Mouse (Mus musculus): ENCODE data around the gene Pcdh9. TPM values are rescaled to one million over a fixed set of nuclear protein-coding genes. Genes with fewer than 3 reads are reported as not detected.

Gene Pcdh9
- polyA plus RNA-seq, 1 experiment from 2014 or later = 8.3 TPM

DNA sequence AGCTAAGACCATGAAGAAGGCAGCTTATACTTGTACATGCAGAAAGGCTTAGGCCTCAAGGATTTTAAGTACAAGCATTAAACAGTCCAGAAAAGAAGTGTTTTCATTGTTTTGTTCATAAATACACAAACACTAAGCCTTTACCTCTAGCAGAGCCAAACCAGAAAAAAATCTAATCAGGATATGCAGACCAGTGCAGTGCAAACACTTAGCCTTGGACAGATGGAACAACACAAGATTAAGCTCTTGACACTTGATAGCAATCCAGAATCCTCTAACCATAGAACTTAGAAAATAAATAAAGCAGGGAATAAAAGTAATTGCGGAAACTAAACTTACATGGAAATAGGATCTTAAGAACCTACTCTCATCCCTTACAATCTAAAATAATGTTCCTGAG, 10.4 kb downstream of the Pcdh9 start:
- no peaks in the 10 kb centered on the region for H3K27me3 ChIP-seq (replicated peaks)
- H3K9ac ChIP-seq = no peak overlapping the region
- 71% methylated on average over 1 of the region's 1 CpGs for WGBS
- H3K4me3 ChIP-seq = no peak overlapping the region
- H3K9me3 ChIP-seq = no peaks in the 10 kb centered on the region
- 0 out of 2 replicates have a peak, but pooled peaks cover 3% of the 10 kb centered on the region for H3K4me1 ChIP-seq
- H3K27ac ChIP-seq (replicated peaks) = no peak overlapping the region
- no peak overlapping the region for H3K4me2 ChIP-seq
- no peak for ATAC-seq (ENCODE audit: extremely low read depth, insufficient number of reproducible peaks, low FRiP score, low TSS enrichment)
- no peaks in the 10 kb centered on the region for H3K36me3 ChIP-seq

GRCm38 (mm10) chr14:93875968-93876367, 14.5 kb downstream of the Pcdh9 start:
- Histone ChIP-seq H3K27ac (replicated peaks) (no peak overlapping the region), H3K9me3 (no peaks in the 10 kb centered on the region), H3K4me1 (no peaks in the 10 kb centered on the region), H3K27me3 (replicated peaks) (no peaks in the 10 kb centered on the region), H3K4me3 (no peak overlapping the region), H3K4me2 (no peak overlapping the region), H3K9ac (no peak overlapping the region), H3K36me3 (no peaks in the 10 kb centered on the region)
- ATAC-seq (ENCODE audit: extremely low read depth, insufficient number of reproducible peaks, low FRiP score, low TSS enrichment) = no peak
- WGBS = 83% methylated on average over 1 of the region's 1 CpGs

GRCm38 (mm10) chr14:93868211-93868610, 22.3 kb downstream of the Pcdh9 start:
- no peak overlapping the region for H3K9ac ChIP-seq
- H3K4me2 ChIP-seq = no peak overlapping the region
- no peaks in the 10 kb centered on the region for H3K36me3 ChIP-seq
- no peaks in the 10 kb centered on the region for H3K9me3 ChIP-seq
- no peak for ATAC-seq (ENCODE audit: extremely low read depth, insufficient number of reproducible peaks, low FRiP score, low TSS enrichment)
- no peak overlapping the region for H3K4me3 ChIP-seq
- H3K4me1 ChIP-seq = no peaks in the 10 kb centered on the region
- H3K27ac ChIP-seq (replicated peaks) = no peak overlapping the region
- H3K27me3 ChIP-seq (replicated peaks) = no peaks in the 10 kb centered on the region

GRCm38 (mm10) chr14:93858069-93858468, 32.4 kb downstream of the Pcdh9 start:
- H3K9me3 ChIP-seq = no peaks in the 10 kb centered on the region
- no peaks in the 10 kb centered on the region for H3K36me3 ChIP-seq
- no peaks in the 10 kb centered on the region for H3K4me1 ChIP-seq
- no peaks in the 10 kb centered on the region for H3K27me3 ChIP-seq (replicated peaks)
- ATAC-seq (ENCODE audit: extremely low read depth, insufficient number of reproducible peaks, low FRiP score, low TSS enrichment) = no peak
- no peak overlapping the region for H3K4me3 ChIP-seq
- no peak overlapping the region for H3K4me2 ChIP-seq
- H3K9ac ChIP-seq = no peak overlapping the region
- WGBS = 73% methylated on average over 3 of the region's 3 CpGs
- no peak overlapping the region for H3K27ac ChIP-seq (replicated peaks)

GRCm38 (mm10) chr14:93846091-93846677, 44.3 kb downstream of the Pcdh9 start:
- 47% methylated on average over 1 of the region's 1 CpGs for WGBS
- no peak overlapping the region for H3K9ac ChIP-seq

DNA sequence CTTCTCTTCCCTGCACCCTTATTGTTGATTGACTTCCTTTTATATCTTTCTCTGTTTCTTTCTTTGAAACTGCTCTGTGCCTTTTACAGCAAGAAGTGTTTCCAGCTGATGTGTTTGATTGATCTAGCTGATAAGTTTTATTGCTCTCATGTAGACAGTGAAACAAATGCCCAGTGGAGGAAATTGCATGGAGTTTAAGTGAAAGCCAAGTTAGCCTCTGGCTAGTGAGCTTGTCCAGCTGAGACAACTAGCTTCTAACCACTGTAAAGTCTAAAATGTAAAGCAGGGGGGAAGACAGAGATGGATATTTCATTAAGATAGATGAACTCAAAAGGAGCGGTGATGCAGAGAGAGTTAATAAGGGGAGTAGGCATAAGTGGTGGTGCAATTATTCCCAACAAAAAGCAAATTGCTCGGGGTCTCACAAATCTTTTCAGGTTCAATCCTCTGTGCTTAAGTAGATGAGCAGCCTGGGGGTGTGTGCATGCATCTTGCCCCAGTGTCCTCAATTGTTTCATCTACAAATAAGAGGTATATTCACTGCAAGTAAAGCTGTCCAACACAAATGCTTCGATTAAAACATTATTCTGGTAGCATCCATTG, 47.7 kb downstream of the Pcdh9 start:
- Histone ChIP-seq H3K4me1 (no peaks in the 10 kb centered on the region), H3K36me3 (no peaks in the 10 kb centered on the region), H3K27ac (replicated peaks) (no peak overlapping the region), H3K9ac (no peak overlapping the region), H3K4me2 (no peak overlapping the region), H3K4me3 (no peak overlapping the region), H3K9me3 (no peaks in the 10 kb centered on the region), H3K27me3 (replicated peaks) (no peaks in the 10 kb centered on the region)
- no peak for ATAC-seq (ENCODE audit: extremely low read depth, insufficient number of reproducible peaks, low FRiP score, low TSS enrichment)
- 77% methylated on average over 3 of the region's 3 CpGs for WGBS

More at GRCm38 (mm10) chr14:93846091-93846677, 44.3 kb downstream of the Pcdh9 start:
- Histone ChIP-seq H3K4me3 (no peak overlapping the region), H3K27ac (replicated peaks) (no peak overlapping the region), H3K27me3 (replicated peaks) (no peaks in the 10 kb centered on the region), H3K4me2 (no peak overlapping the region), H3K9me3 (no peaks in the 10 kb centered on the region), H3K36me3 (no peaks in the 10 kb centered on the region), H3K4me1 (no peaks in the 10 kb centered on the region)
- no peak for ATAC-seq (ENCODE audit: extremely low read depth, insufficient number of reproducible peaks, low FRiP score, low TSS enrichment)

- Histone ChIP-seq H3K4me1 (no peaks in the 10 kb centered on the region), H3K9ac (no peak overlapping the region), H3K4me3 (no peak overlapping the region), H3K27ac (replicated peaks) (no peak overlapping the region), H3K27me3 (replicated peaks) (no peaks in the 10 kb centered on the region), H3K4me2 (no peak overlapping the region), H3K9me3 (no peaks in the 10 kb centered on the region), H3K36me3 (no peaks in the 10 kb centered on the region)
- WGBS = 71% methylated on average over 6 of the region's 6 CpGs
- ATAC-seq (ENCODE audit: extremely low read depth, insufficient number of reproducible peaks, low FRiP score, low TSS enrichment) = no peak
Observed at GRCm38 (mm10) chr14:93832511-93832910, 58.0 kb downstream of the Pcdh9 start.

DNA sequence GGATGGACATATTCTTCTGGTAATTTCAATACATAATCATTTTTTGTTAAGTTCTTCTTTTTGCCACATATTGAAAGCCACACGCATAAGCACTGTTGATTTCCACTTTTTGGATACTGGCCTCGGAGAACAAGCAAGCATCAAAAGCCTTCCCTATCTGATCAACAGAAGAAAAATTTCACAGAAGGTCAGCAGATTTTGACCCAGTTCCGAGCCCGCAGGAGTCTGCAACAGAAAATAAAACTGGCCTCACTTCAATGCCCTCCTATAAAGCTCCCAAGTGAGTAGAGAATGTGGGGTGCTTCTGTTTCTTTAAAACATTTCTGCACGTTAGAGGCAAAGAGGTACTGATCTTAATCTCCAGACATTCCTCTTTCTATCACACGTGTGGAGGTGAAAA, 63.3 kb downstream of the Pcdh9 start:
- H3K4me1 ChIP-seq = no peaks in the 10 kb centered on the region
- no peaks in the 10 kb centered on the region for H3K27me3 ChIP-seq (replicated peaks)
- H3K4me3 ChIP-seq = no peak overlapping the region
- H3K4me2 ChIP-seq = no peak overlapping the region
- H3K27ac ChIP-seq (replicated peaks) = no peak overlapping the region
- no peak overlapping the region for H3K9ac ChIP-seq
- no peaks in the 10 kb centered on the region for H3K9me3 ChIP-seq
- ATAC-seq (ENCODE audit: extremely low read depth, insufficient number of reproducible peaks, low FRiP score, low TSS enrichment) = no peak
- 57% methylated on average over 6 of the region's 6 CpGs for WGBS
- H3K36me3 ChIP-seq = no peaks in the 10 kb centered on the region

DNA sequence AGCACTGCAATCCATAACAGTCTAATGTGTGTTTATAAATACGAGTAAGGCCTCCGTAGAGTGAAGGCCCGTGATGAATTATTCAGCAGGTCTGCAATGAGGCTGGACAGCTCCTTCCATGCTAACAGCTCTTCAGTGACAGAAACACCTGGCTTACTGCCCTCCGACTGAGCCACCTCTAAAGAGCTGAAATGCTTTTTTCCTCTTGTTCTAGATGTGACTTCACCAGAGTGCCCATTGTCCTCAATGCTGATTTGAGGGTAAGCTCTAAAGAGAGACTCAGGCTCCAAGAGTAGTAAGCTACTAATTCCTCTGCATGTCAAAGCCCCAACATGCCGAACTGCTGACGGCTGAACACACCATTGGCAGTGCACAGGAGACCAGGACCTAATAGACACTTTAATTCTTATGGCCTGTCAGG, 64.4 kb downstream of the Pcdh9 start:
- Histone ChIP-seq H3K4me1 (no peaks in the 10 kb centered on the region), H3K4me3 (no peak overlapping the region), H3K9ac (no peak overlapping the region), H3K27ac (replicated peaks) (no peak overlapping the region), H3K9me3 (no peaks in the 10 kb centered on the region), H3K36me3 (no peaks in the 10 kb centered on the region), H3K27me3 (replicated peaks) (no peaks in the 10 kb centered on the region), H3K4me2 (no peak overlapping the region)
- 69% methylated on average over 6 of the region's 6 CpGs for WGBS
- no peak for ATAC-seq (ENCODE audit: extremely low read depth, insufficient number of reproducible peaks, low FRiP score, low TSS enrichment)

DNA sequence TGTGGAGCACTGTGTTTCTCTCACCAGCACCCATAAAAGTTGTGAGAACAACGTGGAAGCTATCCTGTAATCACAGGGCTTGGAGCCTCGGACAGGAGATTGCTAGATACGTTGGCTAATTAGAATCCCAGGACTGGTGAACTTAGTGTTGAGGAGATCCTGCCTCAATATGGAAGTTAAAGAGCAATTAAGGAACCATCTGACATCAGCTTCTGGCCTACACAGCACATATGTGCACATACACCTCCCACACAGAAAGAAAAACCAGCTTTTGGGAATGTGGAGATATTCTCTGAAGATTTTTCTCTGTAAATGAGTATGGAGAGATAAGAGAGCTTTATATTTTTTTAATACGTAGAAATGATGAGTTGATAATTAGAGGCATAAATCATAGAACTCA, 71.6 kb downstream of the Pcdh9 start:
- no peak overlapping the region for H3K9ac ChIP-seq
- 67% methylated on average over 4 of the region's 4 CpGs for WGBS
- H3K4me2 ChIP-seq = no peak overlapping the region
- no peak overlapping the region for H3K27ac ChIP-seq (replicated peaks)
- ATAC-seq (ENCODE audit: extremely low read depth, insufficient number of reproducible peaks, low FRiP score, low TSS enrichment) = no peak
- H3K36me3 ChIP-seq = no peaks in the 10 kb centered on the region
- H3K27me3 ChIP-seq (replicated peaks) = no peaks in the 10 kb centered on the region
- H3K9me3 ChIP-seq = no peaks in the 10 kb centered on the region
- H3K4me1 ChIP-seq = no peaks in the 10 kb centered on the region
- H3K4me3 ChIP-seq = no peak overlapping the region

- Histone ChIP-seq H3K27ac (replicated peaks) (no peak overlapping the region), H3K9me3 (no peaks in the 10 kb centered on the region), H3K4me1 (no peaks in the 10 kb centered on the region), H3K4me3 (no peak overlapping the region), H3K9ac (no peak overlapping the region), H3K36me3 (no peaks in the 10 kb centered on the region), H3K27me3 (replicated peaks) (no peaks in the 10 kb centered on the region), H3K4me2 (no peak overlapping the region)
- ATAC-seq (ENCODE audit: extremely low read depth, insufficient number of reproducible peaks, low FRiP score, low TSS enrichment) = no peak
- WGBS = 39% methylated on average over 4 of the region's 4 CpGs
Observed at GRCm38 (mm10) chr14:93817591-93817990, 72.9 kb downstream of the Pcdh9 start.

GRCm38 (mm10) chr14:93794530-93794929, 95.9 kb downstream of the Pcdh9 start:
- Histone ChIP-seq H3K27ac (replicated peaks) (no peak overlapping the region), H3K4me1 (no peaks in the 10 kb centered on the region), H3K27me3 (replicated peaks) (no peaks in the 10 kb centered on the region), H3K4me2 (no peak overlapping the region), H3K9ac (no peak overlapping the region), H3K4me3 (no peak overlapping the region), H3K36me3 (no peaks in the 10 kb centered on the region), H3K9me3 (no peaks in the 10 kb centered on the region)
- ATAC-seq (ENCODE audit: extremely low read depth, insufficient number of reproducible peaks, low FRiP score, low TSS enrichment) = no peak
- 82% methylated on average over 3 of the region's 3 CpGs for WGBS
